ENCODE assay signal across 14 mouse cellular contexts in genomic region chr4:144807135-144807534, GRCm38 (mm10). TPM values are rescaled to one million over a fixed set of nuclear protein-coding genes. Genes with fewer than 3 reads are reported as not detected.
"Had no signal": no experiment of that assay in that cellular context is flagged by ENCODE, and none has a peak within 500 bp of the region (broad histone marks: within the 10 kb centered on the region; RNA-seq: fewer than 3 reads in every experiment).

No protein-coding gene starts in this region.

RNA-seq across cellular contexts. Expression of gene Gm438, which starts 20.8 kb away (rescaled TPM):
- polyA plus RNA-seq: lung, embryonic 14.5 days; lung, embryonic 16.5 days; midbrain, embryonic 10.5 days; midbrain, embryonic 12.5 days; midbrain, embryonic 14.5 days; midbrain, embryonic 16.5 days; myocyte; neural tube, embryonic 11.5 days; neural tube, embryonic 13.5 days; neural tube, embryonic 15.5 days; small intestine, adult 2 months; stomach, embryonic 14.5 days; stomach, embryonic 16.5 days; thymus, postnatal 0 days had no signal
